Mouse (Mus musculus): ENCODE results near the gene Slc25a33. TPM values are rescaled to one million over a fixed set of nuclear protein-coding genes. Genes with fewer than 3 reads are reported as not detected.

Slc25a33 gene
- total RNA-seq, 2 experiments from 2014 or later, result 1.7 to 2.3 TPM

DNA sequence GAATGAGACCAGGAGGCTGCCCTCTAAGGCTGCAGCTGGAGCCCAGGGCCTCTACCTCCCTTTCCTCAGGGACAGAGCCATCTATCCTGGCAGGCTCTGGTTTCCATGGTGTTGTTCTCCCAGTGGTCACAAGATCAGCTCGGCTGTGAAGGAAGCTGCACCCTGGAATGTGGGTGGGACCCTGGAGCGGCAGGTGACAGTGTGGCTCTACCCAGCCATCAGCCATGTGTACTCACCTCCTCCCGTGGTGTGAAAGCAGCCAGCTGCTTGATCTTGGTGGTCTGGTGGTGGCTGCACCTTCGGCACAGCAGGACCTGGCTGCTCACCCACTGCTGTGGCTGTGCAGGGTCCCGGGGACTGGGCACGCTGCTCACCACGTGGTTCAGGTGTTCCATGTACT lies 43.2 kb downstream of the Slc25a33 start:
- ATAC-seq (ENCODE audit: poor library complexity, severe bottlenecking), result no peak

DNA sequence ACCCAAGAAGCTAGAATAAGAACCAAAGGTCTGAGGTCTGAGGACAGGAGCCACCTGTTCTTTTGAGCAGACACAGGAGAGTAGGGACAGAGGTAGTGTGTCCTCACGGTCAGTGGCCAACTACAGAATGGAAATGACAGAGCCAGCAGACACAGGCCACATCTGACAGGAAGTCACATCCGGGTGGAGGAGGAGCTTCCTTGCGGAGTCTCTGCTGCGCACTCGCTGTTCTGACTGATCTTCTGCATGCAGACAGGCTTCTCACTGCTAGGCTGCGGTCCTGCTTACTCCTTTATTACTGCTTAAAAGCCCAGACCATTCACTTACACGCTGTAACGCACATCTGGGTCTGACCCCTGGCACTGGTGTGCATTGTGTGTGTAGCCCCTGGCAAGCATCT lies 45.3 kb downstream of the Slc25a33 start:
- no peak for ATAC-seq (ENCODE audit: poor library complexity, severe bottlenecking)

GRCm38 (mm10) chr4:149727636-149728035 lies 46.4 kb downstream of the Slc25a33 start:
- ATAC-seq (ENCODE audit: poor library complexity, severe bottlenecking), result no peak

- peak; percentile 81 for ATAC-seq (ENCODE audit: poor library complexity, severe bottlenecking)
Measured at GRCm38 (mm10) chr4:149725661-149726350, 48.3 kb downstream of the Slc25a33 start.

- no peak for ATAC-seq (ENCODE audit: poor library complexity, severe bottlenecking)
Measured at GRCm38 (mm10) chr4:149724916-149725470, 49.1 kb downstream of the Slc25a33 start.

DNA sequence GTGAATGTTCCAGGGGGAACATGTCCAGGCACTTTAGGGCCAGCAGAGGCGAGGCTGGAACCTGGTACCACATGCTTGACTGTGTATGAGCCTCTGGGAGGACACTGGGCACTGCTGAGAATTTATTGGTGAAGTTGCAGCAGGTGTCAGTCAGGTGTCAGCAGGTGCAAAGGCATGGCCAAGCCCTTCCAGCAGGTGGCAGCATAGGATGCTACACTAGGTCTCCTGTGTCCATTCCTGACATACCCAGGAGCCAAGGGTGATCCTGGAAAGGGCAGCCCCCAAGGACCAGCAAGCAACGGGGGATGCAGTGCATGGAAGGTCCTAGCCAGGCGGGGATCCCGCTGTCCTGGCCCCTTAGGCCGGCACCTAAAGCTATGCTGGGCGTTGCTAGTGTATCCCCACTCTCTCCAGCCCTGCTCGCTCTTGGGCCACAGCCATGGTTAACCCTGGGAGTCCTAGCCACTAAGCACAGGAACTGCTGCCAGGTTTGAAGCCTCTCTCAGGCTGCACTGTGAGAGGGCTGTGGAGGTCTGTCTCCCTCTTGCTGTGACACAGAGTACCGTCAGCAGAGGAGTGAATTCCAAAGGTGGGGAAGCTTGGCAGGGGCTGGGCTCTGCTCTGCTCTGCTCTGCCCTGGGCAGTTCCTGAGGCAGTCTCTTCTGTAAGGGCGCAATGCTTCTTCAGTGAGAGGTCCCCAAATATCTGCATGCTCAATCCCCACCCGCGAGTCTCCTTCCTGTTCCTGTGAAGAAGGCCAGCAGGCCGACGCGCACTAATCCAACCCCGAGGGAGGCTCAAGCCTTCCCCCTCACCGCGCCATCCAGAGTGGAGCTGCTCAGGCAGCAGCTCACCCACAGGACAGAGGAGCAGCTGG lies 50.0 kb downstream of the Slc25a33 start:
- ATAC-seq (ENCODE audit: poor library complexity, severe bottlenecking), result peak; percentile 65

DNA sequence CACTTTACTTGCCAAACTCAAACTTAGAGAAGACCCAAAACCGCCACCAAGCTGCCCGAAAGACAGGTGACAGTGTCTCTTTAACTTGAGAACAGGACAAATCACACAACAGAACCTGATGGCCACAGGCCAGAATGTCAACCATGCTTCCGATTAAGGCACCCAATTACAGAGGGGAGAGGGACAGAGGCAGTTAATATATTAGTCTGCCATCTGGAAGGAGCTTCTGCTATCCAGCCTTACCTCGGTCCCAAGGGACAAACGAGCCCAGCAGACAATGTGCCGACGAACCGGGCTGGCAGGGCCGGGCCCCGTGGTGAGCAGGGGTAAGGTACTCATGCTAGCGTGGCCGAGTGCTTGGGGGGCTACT lies 51.1 kb downstream of the Slc25a33 start:
- no peak for ATAC-seq (ENCODE audit: poor library complexity, severe bottlenecking)

- no peak for ATAC-seq (ENCODE audit: poor library complexity, severe bottlenecking)
Measured at GRCm38 (mm10) chr4:149722104-149723020, 51.7 kb downstream of the Slc25a33 start.

- ATAC-seq (ENCODE audit: poor library complexity, severe bottlenecking), result no peak
Measured at GRCm38 (mm10) chr4:149721163-149721562, 52.9 kb downstream of the Slc25a33 start.

GRCm38 (mm10) chr4:149719686-149720085 lies 54.4 kb downstream of the Slc25a33 start:
- peak; percentile 59 for ATAC-seq (ENCODE audit: poor library complexity, severe bottlenecking)

GRCm38 (mm10) chr4:149714542-149714941 lies 59.5 kb downstream of the Slc25a33 start:
- ATAC-seq (ENCODE audit: poor library complexity, severe bottlenecking), result no peak

- ATAC-seq (ENCODE audit: poor library complexity, severe bottlenecking), result peak; percentile 51
Measured at GRCm38 (mm10) chr4:149711955-149712354, 62.1 kb downstream of the Slc25a33 start.

- no peak for ATAC-seq (ENCODE audit: poor library complexity, severe bottlenecking)
Measured at GRCm38 (mm10) chr4:149711485-149711884, 62.6 kb downstream of the Slc25a33 start.

DNA sequence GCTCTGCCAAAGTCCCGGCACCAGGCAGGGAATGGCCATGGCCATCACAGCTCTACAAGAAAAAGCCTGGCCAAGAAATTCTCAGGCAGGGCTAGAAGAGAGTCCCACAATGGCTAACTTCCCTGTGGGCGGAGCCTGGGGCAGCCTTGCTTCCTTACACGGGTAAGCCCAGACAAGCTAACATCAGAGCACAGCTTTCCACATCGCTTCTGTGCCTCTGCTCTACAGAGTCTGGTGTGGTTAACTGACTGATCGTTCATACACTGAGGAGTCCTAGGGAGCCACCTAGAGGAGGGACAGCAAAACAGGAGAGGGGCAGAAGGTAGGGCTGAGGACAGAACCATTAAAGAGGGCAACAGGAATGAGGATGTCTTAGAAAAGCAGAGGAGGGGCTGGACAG lies 63.6 kb downstream of the Slc25a33 start:
- peak; percentile 98 for ATAC-seq (ENCODE audit: poor library complexity, severe bottlenecking)

GRCm38 (mm10) chr4:149705941-149706340 lies 68.1 kb downstream of the Slc25a33 start:
- ATAC-seq (ENCODE audit: poor library complexity, severe bottlenecking), result no peak

DNA sequence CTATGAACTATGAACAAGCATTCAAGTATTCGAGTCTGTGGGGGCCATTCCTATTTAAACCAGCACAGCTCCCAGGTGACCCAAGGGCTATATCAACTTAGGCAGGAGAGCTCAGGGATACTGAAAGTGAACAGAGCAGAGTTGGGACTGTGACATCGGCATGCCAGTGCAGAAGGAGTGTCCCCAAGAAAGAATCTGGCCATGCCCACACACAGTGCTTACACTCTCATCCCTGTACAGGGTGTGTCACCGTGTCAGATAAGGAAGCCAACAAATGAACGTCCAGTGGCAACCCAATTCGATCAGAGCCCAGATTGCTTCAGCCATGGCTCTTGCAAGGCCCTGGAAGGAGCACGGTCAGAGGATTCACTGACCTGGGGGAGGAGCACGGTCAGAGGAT lies 68.8 kb downstream of the Slc25a33 start:
- peak; percentile 11; the same call in 1 of the 2 replicates for ATAC-seq (ENCODE audit: poor library complexity, severe bottlenecking)

DNA sequence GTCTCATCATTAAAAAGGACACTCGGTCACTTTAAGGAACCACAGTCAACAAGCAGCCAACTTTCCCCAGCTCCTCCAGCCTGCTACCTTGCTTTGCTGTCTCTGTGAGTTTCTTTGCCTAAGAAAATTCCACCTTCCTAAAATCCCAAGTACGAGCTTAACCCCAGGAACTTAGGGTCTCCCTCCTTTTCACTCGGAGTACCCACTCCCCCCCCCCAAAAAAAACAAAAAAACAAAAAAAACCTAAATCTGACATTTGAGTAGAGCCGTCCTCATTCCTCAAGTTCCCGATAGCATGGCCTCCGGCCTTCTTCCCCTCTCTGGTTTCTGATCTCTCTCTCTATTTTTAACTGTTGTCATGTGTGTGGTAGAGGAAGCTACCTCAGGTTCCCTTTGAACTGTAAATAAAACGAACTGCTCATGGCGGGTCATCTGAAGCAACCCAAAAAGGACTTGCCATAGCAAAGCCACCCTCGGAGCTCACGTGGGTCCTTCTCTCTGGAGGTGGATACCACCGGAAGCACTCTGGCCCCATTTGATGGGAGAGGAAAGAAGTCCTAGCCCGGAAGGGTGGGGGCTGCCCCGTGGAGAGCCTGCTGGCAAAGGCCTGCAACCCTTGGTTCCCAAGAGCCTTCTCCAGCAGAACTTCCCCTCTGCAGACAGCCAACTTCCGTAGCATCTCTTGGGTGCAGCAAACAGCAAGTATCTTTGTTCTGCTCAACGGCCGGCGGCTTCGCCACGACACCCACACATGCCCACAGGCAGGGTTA lies 71.7 kb downstream of the Slc25a33 start, which contains the start of gene Pik3cd:
Gene Pik3cd, minus strand, starts transcription at position 362 of the 770 bp plus-strand sequence.
- ATAC-seq (ENCODE audit: poor library complexity, severe bottlenecking), result peak; percentile 56

- peak; percentile 25 for ATAC-seq (ENCODE audit: poor library complexity, severe bottlenecking)
Measured at GRCm38 (mm10) chr4:149701426-149702209, 72.5 kb downstream of the Slc25a33 start.

GRCm38 (mm10) chr4:149699953-149700352 lies 74.1 kb downstream of the Slc25a33 start:
- ATAC-seq (ENCODE audit: poor library complexity, severe bottlenecking), result no peak
